Mouse (Mus musculus) spleen, adult 2 months (tissue): ENCODE results near the gene Lbx2. TPM values are rescaled to one million over a fixed set of nuclear protein-coding genes. Genes with fewer than 3 reads are reported as not detected.

Experiments used
- DNase-seq, 2 experiments: peaks; one replicate each; pipeline versions ENCODE4 v3.0.0 to v3.0.0-alpha.2; 2012 to 2021; ENCODE audit warnings: low spot score in 2 of 2, low read depth in 1 of 2
- H3K27ac ChIP-seq: fragments of 200-500 bp; 2 replicates; pipeline ENCODE4 v1.5.1; 2012; ENCODE audit warnings: low read length, inconsistent platforms; ENCODE audit not compliant: insufficient read depth
- H3K27me3 ChIP-seq: fragments of 200-500 bp; 2 replicates; pipeline ENCODE4 v1.6.1; 2012; ENCODE audit warnings: mild to moderate bottlenecking, moderate library complexity, low read length, inconsistent platforms; ENCODE audit not compliant: control insufficient read depth, insufficient read depth
- H3K36me3 ChIP-seq: fragments of 200-500 bp; 2 replicates; pipeline ENCODE4 v1.6.1; 2012; ENCODE audit warnings: mild to moderate bottlenecking, low read length, inconsistent platforms; ENCODE audit not compliant: control insufficient read depth, insufficient read depth
- H3K4me1 ChIP-seq: fragments of 200-500 bp; 2 replicates; pipeline ENCODE4 v1.6.1; 2011; ENCODE audit warnings: inconsistent platforms; ENCODE audit not compliant: control insufficient read depth, insufficient read depth, insufficient read length
- H3K4me3 ChIP-seq: fragments of 200-500 bp; 2 replicates; pipeline ENCODE4 v1.5.1; 2011; ENCODE audit warnings: mild to moderate bottlenecking, inconsistent platforms; ENCODE audit not compliant: insufficient read depth, insufficient read length; ENCODE audit errors: extremely low read depth
- CTCF ChIP-seq: fragments of 200-500 bp; IDR thresholded peaks from 2 replicates; pipeline ENCODE4 v1.5.1; 2011; ENCODE audit warnings: mild to moderate bottlenecking, inconsistent platforms; ENCODE audit not compliant: insufficient read depth, insufficient read length, insufficient replicate concordance; ENCODE audit errors: extremely low read depth
- POLR2A ChIP-seq: fragments of 200-500 bp; IDR thresholded peaks from 2 replicates; pipeline ENCODE4 v1.6.1; 2011; ENCODE audit warnings: low read depth, low read length, inconsistent platforms
- WGBS: fragments of 180-500 bp; shearing (Covaris S2); methylation state at CpG from one replicate; pipeline ENCODE4 v1.1.7; 2018; 5-methylcytosine and 5-hydroxymethylcytosine counted together
- polyA plus RNA-seq: library from polyadenylated mRNA; depleted of rRNA; stranded (reverse); fragments of >200 nt; gene quantifications from 2 replicates; pipeline ENCODE4 v1.2.3, GENCODE M21; 2012

Lbx2 gene
- polyA plus RNA-seq, 1 experiment = 2.8 TPM

- Histone ChIP-seq H3K27ac (no peak overlapping the region), H3K4me1 (peaks cover 26% of the 10 kb centered on the region), H3K4me3 (no peak overlapping the region), H3K27me3 (peaks cover 33% of the 10 kb centered on the region), H3K36me3 (no peaks in the 10 kb centered on the region)
- no peak for TF ChIP-seq POLR2A
- TF ChIP-seq CTCF = no peak
- WGBS = 2% methylated on average over 57 of the region's 58 CpGs
- DNase-seq = no peak
Measured at GRCm38 (mm10) chr6:83070311-83071219, 15.6 kb upstream of the Lbx2 start.

DNA sequence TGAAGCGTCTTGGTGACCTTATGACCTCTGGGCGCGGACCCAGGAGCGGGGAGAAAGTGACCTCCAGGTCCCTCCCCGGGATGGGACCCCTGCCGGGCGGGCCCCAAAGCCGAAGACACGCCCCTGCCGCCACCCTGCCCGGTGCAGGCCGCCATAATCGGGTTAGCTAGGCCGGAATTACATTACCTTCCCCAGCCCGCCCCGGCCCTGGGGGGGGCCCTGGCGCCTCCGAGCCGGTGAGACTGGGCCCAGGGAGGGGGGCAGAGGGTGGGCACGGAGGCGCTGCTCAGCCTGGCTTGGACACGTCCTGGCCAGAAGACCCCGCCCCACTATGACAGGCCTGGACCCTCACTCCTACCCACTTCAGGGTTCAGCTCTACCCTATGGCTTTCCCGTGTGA lies 14.9 kb upstream of the Lbx2 start:
- no peak for TF ChIP-seq CTCF
- no peak for TF ChIP-seq POLR2A
- no peak for DNase-seq
- H3K27me3 ChIP-seq = peaks cover 33% of the 10 kb centered on the region
- H3K36me3 ChIP-seq = no peaks in the 10 kb centered on the region
- peaks cover 26% of the 10 kb centered on the region for H3K4me1 ChIP-seq
- H3K4me3 ChIP-seq = no peak overlapping the region
- 6% methylated on average over 23 of the region's 24 CpGs for WGBS
- H3K27ac ChIP-seq = no peak overlapping the region

GRCm38 (mm10) chr6:83074979-83075378 lies 11.2 kb upstream of the Lbx2 start:
- TF ChIP-seq CTCF = no peak
- Histone ChIP-seq H3K27ac (no peak overlapping the region), H3K36me3 (no peaks in the 10 kb centered on the region; the same call in 1 of the 2 replicates), H3K4me3 (no peak overlapping the region), H3K27me3 (peaks cover 18% of the 10 kb centered on the region), H3K4me1 (peaks cover 14% of the 10 kb centered on the region)
- 18% methylated on average over 2 of the region's 2 CpGs for WGBS
- no peak for DNase-seq

GRCm38 (mm10) chr6:83077630-83078323 lies 8.4 kb upstream of the Lbx2 start, which contains the start of gene Pcgf1:
Gene Pcgf1 (plus strand): TSS chr6:83077869.
- peaks cover 1% of the 10 kb centered on the region; the same call in 1 of the 2 replicates for H3K27me3 ChIP-seq
- peak within 1 kb of the TSS; percentile 94 for H3K27ac ChIP-seq
- TF ChIP-seq POLR2A = no peak
- H3K4me1 ChIP-seq = peaks cover 3% of the 10 kb centered on the region; the same call in 1 of the 2 replicates
- H3K36me3 ChIP-seq = peaks cover 1% of the 10 kb centered on the region
- peak within 1 kb of the TSS; percentile 91 for H3K4me3 ChIP-seq
- under 1% methylated on average over 54 of the region's 54 CpGs for WGBS
- no peak for DNase-seq

GRCm38 (mm10) chr6:83078324-83078858 lies 7.8 kb upstream of the Lbx2 start:
- peaks cover 3% of the 10 kb centered on the region; the same call in 1 of the 2 replicates for H3K4me1 ChIP-seq
- TF ChIP-seq CTCF (peak; percentile 67), POLR2A (0 out of 2 replicates have a peak, but pooled peaks have one; percentile 3)
- H3K4me3 ChIP-seq = peak overlapping the region; percentile 91
- H3K27ac ChIP-seq = peak overlapping the region; percentile 94
- peak; percentile 96 to 99 for DNase-seq
- H3K36me3 ChIP-seq = peaks cover 1% of the 10 kb centered on the region
- under 1% methylated on average over 46 of the region's 46 CpGs for WGBS
- H3K27me3 ChIP-seq = 0 out of 2 replicates have a peak, but pooled peaks cover 1% of the 10 kb centered on the region

DNA sequence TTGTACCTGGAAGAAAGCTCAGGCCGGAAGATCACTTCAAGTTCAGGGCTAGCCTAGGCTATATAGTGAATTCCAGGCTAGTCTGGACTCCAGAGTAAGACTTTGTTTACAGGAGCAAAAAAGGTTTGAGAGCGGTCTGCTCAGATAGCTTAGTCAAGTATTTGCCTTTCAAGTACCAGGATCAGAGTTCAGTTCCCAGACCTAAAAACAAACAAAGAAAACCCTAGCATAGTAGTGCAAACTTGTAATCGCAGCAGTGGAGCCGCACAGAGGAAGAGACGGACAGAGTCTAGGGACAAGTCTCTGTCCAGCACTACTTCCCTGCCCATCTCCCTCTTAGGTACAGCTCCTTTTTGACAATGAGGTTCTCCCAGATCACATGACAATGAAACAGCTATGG lies 6.0 kb upstream of the Lbx2 start:
- peaks cover 3% of the 10 kb centered on the region; the same call in 1 of the 2 replicates for H3K4me1 ChIP-seq
- TF ChIP-seq CTCF (no peak), POLR2A (no peak)
- H3K27ac ChIP-seq = no peak overlapping the region
- H3K4me3 ChIP-seq = no peak overlapping the region
- peaks cover 1% of the 10 kb centered on the region for H3K36me3 ChIP-seq
- DNase-seq = no peak
- H3K27me3 ChIP-seq = 0 out of 2 replicates have a peak, but pooled peaks cover 1% of the 10 kb centered on the region
- 96% methylated on average over 5 of the region's 5 CpGs for WGBS

- Histone ChIP-seq H3K4me1 (peaks cover 6% of the 10 kb centered on the region; the same call in 1 of the 2 replicates), H3K27me3 (peaks cover 9% of the 10 kb centered on the region), H3K27ac (no peak overlapping the region), H3K4me3 (no peak overlapping the region), H3K36me3 (peaks cover 1% of the 10 kb centered on the region)
- no peak for DNase-seq
- WGBS = 80% methylated on average over 5 of the region's 5 CpGs
- TF ChIP-seq POLR2A (no peak), CTCF (no peak)
Measured at GRCm38 (mm10) chr6:83083497-83083896, 2.7 kb upstream of the Lbx2 start.
